Mouse (Mus musculus) brown adipose tissue, adult 24 weeks (tissue): ENCODE measurements around the gene Gtf3c2. TPM values are rescaled to one million over a fixed set of nuclear protein-coding genes. Genes with fewer than 3 reads are reported as not detected.
A peak's percentile ranks its signal among the peaks of the same experiment; 100 is the strongest.

Source experiments
- H3K27ac ChIP-seq: fragments of 200-500 bp; replicated peaks from 2 replicates; pipeline ENCODE4 v1.5.1; 2012; ENCODE audit warnings: low read depth, mild to moderate bottlenecking, low read length
- H3K4me1 ChIP-seq: fragments of 200-500 bp; 2 replicates; pipeline ENCODE4 v1.6.1; 2012; ENCODE audit warnings: low read length, mixed read lengths; ENCODE audit not compliant: control insufficient read depth, insufficient read depth, insufficient read length
- H3K4me3 ChIP-seq: fragments of 200-500 bp; 2 replicates; pipeline ENCODE4 v1.5.1; 2012; ENCODE audit warnings: low read depth, mild to moderate bottlenecking, low read length, moderate library complexity; ENCODE audit not compliant: insufficient read depth
- polyA plus RNA-seq: library from polyadenylated mRNA; stranded (reverse); fragments of >200 nt; gene quantifications from 2 replicates; pipeline ENCODE4 v1.2.4, GENCODE M21; 2012; ENCODE audit not compliant: missing spikeins, insufficient read depth, insufficient read length

The Gtf3c2 gene
- polyA plus RNA-seq, 1 experiment = 18.4 TPM

DNA sequence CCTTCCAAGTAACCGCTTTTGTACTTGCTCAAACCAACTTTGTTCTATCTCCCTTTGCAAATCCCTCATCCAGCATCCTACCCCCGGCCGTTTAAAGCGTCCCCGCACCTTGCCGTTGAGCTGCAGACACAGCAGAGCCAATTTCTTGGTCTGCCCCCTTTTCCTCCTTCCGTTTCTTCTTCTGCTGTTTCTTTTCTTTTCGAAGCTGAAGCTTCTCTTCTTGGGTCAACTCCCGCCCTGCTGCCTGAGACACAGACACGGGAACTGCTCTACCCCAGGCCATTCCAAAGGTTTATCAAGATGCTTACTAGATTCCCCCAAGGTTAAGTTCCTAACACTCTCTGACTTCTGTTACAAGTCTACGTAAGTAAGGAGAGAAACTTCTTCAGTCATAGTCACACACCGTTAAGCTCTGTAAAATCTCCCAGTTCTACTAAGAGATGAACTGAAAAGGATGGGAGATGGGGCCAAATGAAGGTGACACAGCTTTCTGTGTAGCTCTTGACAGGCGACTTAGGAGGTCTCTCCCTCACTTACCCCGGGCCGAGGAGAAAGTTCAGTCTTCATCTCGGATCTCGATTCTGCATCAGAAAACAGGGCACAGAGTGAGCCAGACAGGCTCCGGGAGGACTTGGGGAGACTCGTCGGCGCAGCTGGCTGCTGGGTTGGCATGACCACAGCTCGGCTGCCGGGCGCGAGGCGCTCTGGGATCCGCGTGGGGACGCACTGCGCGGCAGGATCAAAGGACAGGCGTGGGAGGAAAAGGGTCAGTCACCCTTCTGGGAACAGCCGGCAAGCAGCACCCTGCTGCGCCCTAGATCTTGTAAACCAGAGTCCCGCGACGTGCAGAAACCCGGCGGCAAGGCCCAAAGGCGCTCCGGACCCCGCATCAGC lies 12.3 kb upstream of the Gtf3c2 start:
- H3K4me1 ChIP-seq = peaks cover 3% of the 10 kb centered on the region; the same call in 1 of the 2 replicates
- peak overlapping the region; percentile 62 for H3K27ac ChIP-seq
- peak overlapping the region; percentile 78 for H3K4me3 ChIP-seq

DNA sequence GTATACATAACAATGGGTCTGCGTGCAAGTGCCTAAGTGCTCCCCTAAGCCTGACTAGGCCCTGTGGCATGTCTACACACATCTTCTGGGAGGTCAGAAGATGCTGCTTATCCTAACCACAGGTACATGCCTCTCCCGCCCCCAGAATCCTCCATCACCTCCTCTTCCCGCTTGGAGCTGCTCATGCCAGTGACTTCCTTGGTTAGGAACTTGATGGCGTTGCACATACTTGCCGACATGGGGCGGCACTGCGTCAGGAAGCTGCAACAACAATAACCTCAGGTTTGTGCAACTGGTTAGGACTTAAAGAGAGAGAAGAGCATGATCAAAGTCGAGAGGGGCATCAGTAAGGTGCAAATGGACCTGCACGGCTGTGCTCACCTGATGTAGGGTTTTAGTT lies 10.3 kb upstream of the Gtf3c2 start:
- Histone ChIP-seq H3K27ac (no peak overlapping the region), H3K4me3 (no peak overlapping the region), H3K4me1 (peaks cover 3% of the 10 kb centered on the region; the same call in 1 of the 2 replicates)

DNA sequence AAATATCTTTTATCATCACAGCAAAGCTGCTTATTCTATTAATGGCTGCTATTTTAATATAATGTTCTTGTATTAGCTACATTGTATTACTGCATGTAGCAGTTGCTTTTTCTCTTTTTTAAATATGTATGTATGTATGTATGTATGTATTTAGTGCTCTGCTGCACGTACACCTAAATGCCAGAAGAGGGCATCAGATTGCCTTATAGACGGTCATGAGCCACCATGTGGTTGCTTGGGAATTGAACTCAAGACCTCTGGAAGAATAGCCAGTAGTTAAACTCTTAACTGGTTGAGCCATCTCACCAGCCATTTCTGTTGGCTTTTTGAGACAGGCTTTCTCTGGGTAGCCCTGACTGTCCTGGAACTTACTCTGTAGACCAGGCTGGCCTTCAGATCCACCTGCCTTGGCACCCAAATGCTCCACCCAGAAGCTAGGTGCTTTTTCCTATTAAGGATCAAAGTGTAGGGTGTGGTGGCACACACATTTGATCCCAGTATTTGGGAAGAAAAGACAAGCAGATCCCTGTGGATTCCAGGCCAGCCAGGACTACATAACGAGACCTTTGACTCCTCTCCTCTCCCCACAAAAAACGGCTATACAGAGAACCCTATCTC lies 8.4 kb upstream of the Gtf3c2 start:
- Histone ChIP-seq H3K27ac (no peak overlapping the region), H3K4me1 (peaks cover 3% of the 10 kb centered on the region; the same call in 1 of the 2 replicates), H3K4me3 (no peak overlapping the region)

GRCm38 (mm10) chr5:31183678-31184077 lies 3.7 kb upstream of the Gtf3c2 start:
- Histone ChIP-seq H3K27ac (no peak overlapping the region), H3K4me3 (no peak overlapping the region), H3K4me1 (no peaks in the 10 kb centered on the region)

GRCm38 (mm10) chr5:31181183-31181770 lies 1.3 kb upstream of the Gtf3c2 start:
- Histone ChIP-seq H3K4me1 (no peaks in the 10 kb centered on the region), H3K4me3 (0 out of 2 replicates have a peak overlapping the region, but pooled peaks have one; percentile 7), H3K27ac (no peak overlapping the region)

DNA sequence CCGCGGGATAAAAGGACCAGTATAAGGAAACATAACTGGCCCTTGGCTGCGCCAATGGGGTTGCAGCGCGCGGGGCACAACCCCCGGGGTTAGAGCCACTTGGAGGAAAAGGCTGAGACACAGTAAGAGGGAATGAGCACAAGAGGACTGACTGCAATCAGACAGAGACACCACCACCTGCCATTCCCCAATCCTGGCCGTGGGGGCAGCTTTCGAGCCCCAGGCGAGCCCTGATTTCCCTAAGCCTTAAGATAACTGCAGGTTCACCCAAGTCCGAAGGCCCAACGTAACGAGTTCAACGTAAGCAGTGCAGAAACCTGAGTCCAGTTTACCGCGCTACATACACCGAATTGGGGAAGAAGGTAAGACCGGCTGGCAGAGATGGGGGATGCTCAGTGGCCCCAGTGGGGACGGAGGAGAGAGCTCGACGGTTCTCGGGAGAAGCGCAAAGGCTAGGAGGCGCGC lies 611 bp downstream of the Gtf3c2 start:
- peak overlapping the region; percentile 64 for H3K27ac ChIP-seq
- H3K4me3 ChIP-seq = peak overlapping the region; percentile 81
- H3K4me1 ChIP-seq = no peaks in the 10 kb centered on the region

GRCm38 (mm10) chr5:31168630-31169029 lies 11.3 kb downstream of the Gtf3c2 start:
- Histone ChIP-seq H3K4me3 (no peak overlapping the region), H3K27ac (no peak overlapping the region), H3K4me1 (no peaks in the 10 kb centered on the region)

- Histone ChIP-seq H3K4me3 (no peak overlapping the region), H3K27ac (no peak overlapping the region)
These were observed 15.1 kb downstream of the Gtf3c2 start for GRCm38 (mm10) chr5:31164878-31165277.

GRCm38 (mm10) chr5:31162462-31162861 lies 17.5 kb downstream of the Gtf3c2 start:
- Histone ChIP-seq H3K4me1 (no peaks in the 10 kb centered on the region), H3K4me3 (no peak overlapping the region), H3K27ac (no peak overlapping the region)

More at GRCm38 (mm10) chr5:31164878-31165277, 15.1 kb downstream of the Gtf3c2 start:
- no peaks in the 10 kb centered on the region for H3K4me1 ChIP-seq

GRCm38 (mm10) chr5:31154152-31154553 lies 25.8 kb downstream of the Gtf3c2 start, which contains the start of gene Mpv17:
Mpv17 (minus strand) TSS chr5:31154251.
- H3K4me3 ChIP-seq = peak within 1 kb of the TSS; percentile 92
- H3K27ac ChIP-seq = peak within 1 kb of the TSS; percentile 56; the same call in 1 of the 2 replicates
- peaks cover 3% of the 10 kb centered on the region; the same call in 1 of the 2 replicates for H3K4me1 ChIP-seq

DNA sequence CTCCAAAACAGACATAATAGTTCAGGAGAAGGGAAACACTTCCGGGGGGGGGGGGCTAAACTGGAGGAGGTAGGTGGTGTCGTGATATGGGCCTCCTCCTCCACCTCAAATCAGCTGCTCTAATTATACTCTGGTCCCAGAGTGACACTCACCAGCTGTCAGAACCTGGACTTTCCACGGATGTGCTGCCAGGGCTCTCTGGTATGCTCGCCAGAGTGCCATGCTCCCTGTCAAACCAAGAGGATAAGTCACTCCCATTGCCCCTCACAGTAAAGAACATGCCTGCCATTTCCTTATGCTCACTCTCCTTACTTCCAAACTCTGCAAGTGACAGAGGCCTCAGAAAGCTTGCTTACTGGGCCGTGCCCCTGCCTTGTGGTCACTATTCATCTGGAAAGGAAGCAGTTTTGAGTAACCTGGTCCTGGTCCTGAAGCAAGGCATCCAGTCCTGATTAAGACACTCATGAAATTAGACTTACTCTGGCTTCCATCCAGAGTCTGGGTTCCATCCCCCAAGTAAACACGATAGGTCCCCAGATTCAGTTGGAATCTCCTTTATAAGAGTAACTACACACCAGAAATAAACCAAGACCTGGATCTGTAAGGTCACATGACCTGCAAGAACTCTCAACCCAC lies 26.3 kb downstream of the Gtf3c2 start:
- peak overlapping the region; percentile 92 for H3K4me3 ChIP-seq
- H3K4me1 ChIP-seq = peaks cover 3% of the 10 kb centered on the region; the same call in 1 of the 2 replicates
- H3K27ac ChIP-seq = no peak overlapping the region; the same call in 1 of the 2 replicates

DNA sequence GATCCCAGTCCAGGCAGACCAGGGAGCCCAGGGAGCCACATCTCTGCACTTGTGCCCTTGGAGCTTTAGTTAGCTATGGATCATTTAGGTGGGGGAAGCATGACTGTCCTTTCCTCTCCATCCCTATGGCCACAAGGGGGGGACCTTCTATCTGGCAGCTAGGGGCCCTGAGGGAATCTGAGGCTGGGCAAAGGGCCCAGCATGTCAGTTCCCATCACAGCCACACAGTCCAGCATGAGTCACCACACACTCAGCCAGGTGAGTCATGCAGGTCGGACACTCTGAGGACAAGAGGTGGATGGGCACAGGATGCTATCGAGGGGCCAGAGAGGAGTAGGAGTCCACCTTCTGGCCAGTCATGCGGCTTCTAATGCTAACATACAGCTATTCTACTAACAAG lies 28.2 kb downstream of the Gtf3c2 start:
- no peak overlapping the region for H3K27ac ChIP-seq

DNA sequence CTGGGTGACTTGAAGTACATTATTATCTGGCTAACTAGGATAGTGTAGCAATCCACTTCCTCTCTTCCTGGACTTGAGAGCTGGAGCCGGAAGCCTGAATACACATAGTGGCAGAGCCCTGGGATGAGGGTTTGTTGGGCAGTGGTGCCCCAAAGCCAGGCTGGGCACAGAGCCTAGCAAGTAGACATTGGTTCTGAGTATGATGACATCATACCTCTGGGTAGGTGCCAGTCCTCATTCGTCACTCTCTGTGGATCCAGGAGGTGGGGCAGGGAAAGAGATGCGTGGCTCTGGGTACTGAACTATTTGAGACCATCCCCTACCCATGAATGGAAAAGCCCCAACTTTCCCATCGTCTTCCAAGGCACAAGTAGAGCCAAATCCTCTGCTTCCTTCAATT lies 30.2 kb downstream of the Gtf3c2 start:
- H3K27ac ChIP-seq = no peak overlapping the region
- H3K4me3 ChIP-seq = no peak overlapping the region
- H3K4me1 ChIP-seq = peaks cover 3% of the 10 kb centered on the region; the same call in 1 of the 2 replicates

More for the DNA sequence above, 28.2 kb downstream of the Gtf3c2 start:
- H3K4me1 ChIP-seq = peaks cover 3% of the 10 kb centered on the region; the same call in 1 of the 2 replicates
- no peak overlapping the region for H3K4me3 ChIP-seq

GRCm38 (mm10) chr5:31138968-31139425 lies 40.9 kb downstream of the Gtf3c2 start:
- Histone ChIP-seq H3K4me1 (no peaks in the 10 kb centered on the region; the same call in 1 of the 2 replicates), H3K4me3 (no peak overlapping the region)

More at GRCm38 (mm10) chr5:31138968-31139425, 40.9 kb downstream of the Gtf3c2 start:
- no peak overlapping the region for H3K27ac ChIP-seq
